Mouse (Mus musculus) cerebellum, adult 11-12 months (tissue): Measurements from ENCODE around the gene Cryba2.

Experiments
- DNase-seq: peaks from one replicate; pipeline ENCODE4 v3.0.0; 2022

Cryba2 gene

GRCm38 (mm10) chr1:74848946-74849345 lies 44.0 kb downstream of the Cryba2 start:
- DNase-seq, result no peak

- DNase-seq, result no peak
These were observed 46.6 kb downstream of the Cryba2 start for GRCm38 (mm10) chr1:74846341-74846740.

- no peak for DNase-seq
These were observed 49.9 kb downstream of the Cryba2 start for GRCm38 (mm10) chr1:74843090-74843489.
